Mouse (Mus musculus): ENCODE data around the gene Ccdc65. TPM values are rescaled to one million over a fixed set of nuclear protein-coding genes. Genes with fewer than 3 reads are reported as not detected.

Gene Ccdc65
- polyA plus RNA-seq, 1 experiment from 2014 or later, result 6.8 TPM

GRCm38 (mm10) chr15:98676940-98677728, 30.9 kb upstream of the Ccdc65 start, which contains the start of gene Rnd1:
Gene Rnd1 (minus strand): TSS chr15:98677461.
- peak; percentile 96 for ATAC-seq (ENCODE audit: low FRiP score, low read depth)
- H3K36me3 ChIP-seq, result no peaks in the 10 kb centered on the region
- no peak within 1 kb of the TSS; the same call in 1 of the 2 replicates for H3K27ac ChIP-seq (replicated peaks)
- peak within 1 kb of the TSS; percentile 53 for H3K4me3 ChIP-seq
- peaks cover 42% of the 10 kb centered on the region for H3K4me1 ChIP-seq (replicated peaks)
- no peaks in the 10 kb centered on the region for H3K27me3 ChIP-seq
- peak within 1 kb of the TSS; percentile 52 for H3K9ac ChIP-seq
- under 1% methylated on average over 37 of the region's 37 CpGs for WGBS
- peak within 1 kb of the TSS; percentile 98 for H3K4me2 ChIP-seq
- no peaks in the 10 kb centered on the region for H3K9me3 ChIP-seq

- no peaks in the 10 kb centered on the region for H3K9me3 ChIP-seq
- H3K27me3 ChIP-seq, result no peaks in the 10 kb centered on the region
- H3K9ac ChIP-seq, result no peak overlapping the region
- peak overlapping the region; percentile 98 for H3K4me2 ChIP-seq
- 72% methylated on average over 7 of the region's 7 CpGs for WGBS
- no peak overlapping the region for H3K4me3 ChIP-seq
- no peaks in the 10 kb centered on the region for H3K36me3 ChIP-seq
- H3K4me1 ChIP-seq (replicated peaks), result peaks cover 42% of the 10 kb centered on the region
- no peak overlapping the region for H3K27ac ChIP-seq (replicated peaks)
- ATAC-seq (ENCODE audit: low FRiP score, low read depth), result no peak
Observed at GRCm38 (mm10) chr15:98677977-98678376, 30.0 kb upstream of the Ccdc65 start.

DNA sequence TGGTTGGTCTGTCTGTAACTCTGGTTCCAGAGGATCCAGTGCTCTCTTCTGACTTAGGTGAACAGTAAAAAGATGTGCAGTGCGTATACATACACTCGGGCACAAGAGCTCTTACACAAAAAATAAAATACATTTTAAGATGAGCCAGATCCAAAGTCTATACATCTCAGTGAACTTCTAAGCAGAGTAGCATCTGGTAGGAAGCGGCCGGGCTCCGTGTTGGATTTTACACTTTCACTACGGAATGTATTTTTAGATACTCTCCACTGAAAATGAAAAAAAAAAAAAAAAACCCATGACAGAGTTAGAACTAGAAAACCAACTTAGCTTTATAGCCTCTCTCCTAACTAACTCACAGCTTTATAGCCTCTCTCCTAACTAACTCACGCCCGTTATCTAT, 27.3 kb upstream of the Ccdc65 start:
- no peaks in the 10 kb centered on the region for H3K9me3 ChIP-seq
- WGBS, result 88% methylated on average over 8 of the region's 8 CpGs
- no peak overlapping the region for H3K4me2 ChIP-seq
- H3K27ac ChIP-seq (replicated peaks), result no peak overlapping the region
- no peaks in the 10 kb centered on the region for H3K27me3 ChIP-seq
- no peak overlapping the region for H3K4me3 ChIP-seq
- no peak overlapping the region for H3K9ac ChIP-seq
- peaks cover 22% of the 10 kb centered on the region for H3K4me1 ChIP-seq (replicated peaks)
- no peak for ATAC-seq (ENCODE audit: low FRiP score, low read depth)
- no peaks in the 10 kb centered on the region for H3K36me3 ChIP-seq

DNA sequence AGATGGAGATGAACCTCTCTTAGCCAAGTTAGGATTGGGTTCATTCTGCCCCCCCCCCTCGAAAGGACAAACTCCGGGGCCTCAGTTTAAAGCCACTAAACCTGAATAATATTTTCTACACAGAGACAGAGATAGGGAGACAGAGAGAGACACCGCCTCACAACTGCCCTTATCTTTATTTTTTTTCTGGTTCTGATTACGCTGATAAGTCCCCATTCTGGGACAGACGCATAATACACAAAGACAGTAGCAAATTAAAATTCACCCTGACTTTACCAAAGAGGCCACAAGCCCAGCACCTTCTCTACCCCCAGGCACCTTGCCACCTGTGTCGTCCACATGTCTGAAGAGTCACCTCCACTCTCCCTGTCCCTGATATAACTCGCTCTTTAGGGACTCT, 26.4 kb upstream of the Ccdc65 start:
- WGBS, result 89% methylated on average over 7 of the region's 7 CpGs
- H3K27ac ChIP-seq (replicated peaks), result no peak overlapping the region
- no peaks in the 10 kb centered on the region for H3K27me3 ChIP-seq
- H3K9ac ChIP-seq, result no peak overlapping the region
- no peak overlapping the region for H3K4me2 ChIP-seq
- H3K4me1 ChIP-seq (replicated peaks), result peaks cover 12% of the 10 kb centered on the region
- no peak for ATAC-seq (ENCODE audit: low FRiP score, low read depth)
- no peak overlapping the region for H3K4me3 ChIP-seq
- no peaks in the 10 kb centered on the region for H3K9me3 ChIP-seq
- H3K36me3 ChIP-seq, result no peaks in the 10 kb centered on the region

DNA sequence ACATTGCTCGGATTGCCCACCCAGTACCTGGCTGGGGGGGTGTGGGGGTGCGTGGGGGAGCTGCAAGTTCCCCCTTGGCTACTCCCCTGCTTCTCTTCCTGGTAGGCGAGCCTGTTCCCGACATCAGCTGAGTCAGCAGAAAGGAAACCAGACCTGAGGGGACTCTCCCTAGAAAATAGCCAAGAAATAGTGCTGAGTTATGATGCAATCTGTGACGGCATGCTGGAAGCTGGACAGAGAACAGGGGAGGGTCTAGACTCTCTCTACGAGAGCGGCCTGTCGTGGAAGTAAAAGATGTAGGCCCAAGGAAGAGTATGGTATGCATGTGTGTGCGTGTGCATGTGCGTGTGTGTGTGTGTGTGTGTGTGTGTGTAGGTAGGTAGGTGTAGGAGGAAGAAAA, 24.8 kb upstream of the Ccdc65 start:
- H3K27ac ChIP-seq (replicated peaks), result no peak overlapping the region
- H3K4me2 ChIP-seq, result no peak overlapping the region
- H3K27me3 ChIP-seq, result no peaks in the 10 kb centered on the region
- no peaks in the 10 kb centered on the region for H3K36me3 ChIP-seq
- no peak overlapping the region for H3K9ac ChIP-seq
- no peaks in the 10 kb centered on the region for H3K4me1 ChIP-seq (replicated peaks)
- no peaks in the 10 kb centered on the region for H3K9me3 ChIP-seq
- no peak overlapping the region for H3K4me3 ChIP-seq
- ATAC-seq (ENCODE audit: low FRiP score, low read depth), result no peak
- WGBS, result 72% methylated on average over 10 of the region's 10 CpGs

DNA sequence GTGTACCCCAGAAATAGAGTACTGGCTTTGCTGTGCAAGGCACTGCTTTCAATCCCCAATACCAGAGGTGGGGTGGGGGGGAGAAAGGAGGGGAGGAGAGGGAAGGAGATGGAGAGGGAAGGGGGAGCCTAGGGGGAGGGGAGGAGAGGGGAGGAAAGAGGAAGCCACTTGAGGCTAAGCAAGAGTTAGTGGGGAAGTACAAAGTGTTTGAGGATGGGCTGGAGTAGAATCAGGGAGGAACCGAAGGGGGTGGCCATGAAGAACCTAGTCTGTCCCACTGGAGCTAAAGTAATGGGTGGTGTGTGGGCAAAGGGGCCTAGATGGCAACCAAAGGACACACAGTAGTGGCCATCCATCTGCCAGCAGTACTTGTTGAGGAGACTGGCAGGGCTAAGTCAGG, 24.3 kb upstream of the Ccdc65 start:
- H3K27ac ChIP-seq (replicated peaks), result no peak overlapping the region
- H3K9ac ChIP-seq, result no peak overlapping the region
- H3K36me3 ChIP-seq, result no peaks in the 10 kb centered on the region
- WGBS, result 89% methylated on average over 1 of the region's 1 CpGs
- no peak for ATAC-seq (ENCODE audit: low FRiP score, low read depth)
- no peaks in the 10 kb centered on the region for H3K27me3 ChIP-seq
- no peak overlapping the region for H3K4me3 ChIP-seq
- no peaks in the 10 kb centered on the region for H3K9me3 ChIP-seq
- H3K4me2 ChIP-seq, result no peak overlapping the region
- H3K4me1 ChIP-seq (replicated peaks), result no peaks in the 10 kb centered on the region

DNA sequence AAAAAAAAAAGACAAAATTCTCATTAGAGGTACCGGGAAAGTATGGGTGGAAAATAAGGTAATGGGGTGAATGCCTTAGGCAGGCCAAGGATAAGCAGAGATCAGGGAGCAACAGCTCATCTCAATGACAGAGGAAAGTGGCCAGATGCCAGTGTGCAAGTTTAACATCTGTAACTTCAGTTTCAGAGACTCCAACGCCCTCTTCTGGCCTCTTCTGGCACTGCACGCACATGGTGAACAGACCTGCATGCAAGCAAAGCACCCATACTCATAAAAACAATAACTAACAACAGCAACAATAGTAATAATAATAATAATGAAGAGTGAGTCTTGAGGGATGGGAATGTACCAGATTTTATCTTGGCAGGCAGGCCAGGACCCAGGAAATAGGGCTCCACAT, 22.1 kb upstream of the Ccdc65 start:
- H3K4me1 ChIP-seq (replicated peaks), result peaks cover 4% of the 10 kb centered on the region
- no peak overlapping the region for H3K9ac ChIP-seq
- no peaks in the 10 kb centered on the region for H3K27me3 ChIP-seq
- no peak overlapping the region for H3K27ac ChIP-seq (replicated peaks)
- H3K4me2 ChIP-seq, result no peak overlapping the region
- H3K9me3 ChIP-seq, result no peaks in the 10 kb centered on the region
- no peak overlapping the region for H3K4me3 ChIP-seq
- H3K36me3 ChIP-seq, result no peaks in the 10 kb centered on the region
- WGBS, result 74% methylated on average over 3 of the region's 3 CpGs
- no peak for ATAC-seq (ENCODE audit: low FRiP score, low read depth)

DNA sequence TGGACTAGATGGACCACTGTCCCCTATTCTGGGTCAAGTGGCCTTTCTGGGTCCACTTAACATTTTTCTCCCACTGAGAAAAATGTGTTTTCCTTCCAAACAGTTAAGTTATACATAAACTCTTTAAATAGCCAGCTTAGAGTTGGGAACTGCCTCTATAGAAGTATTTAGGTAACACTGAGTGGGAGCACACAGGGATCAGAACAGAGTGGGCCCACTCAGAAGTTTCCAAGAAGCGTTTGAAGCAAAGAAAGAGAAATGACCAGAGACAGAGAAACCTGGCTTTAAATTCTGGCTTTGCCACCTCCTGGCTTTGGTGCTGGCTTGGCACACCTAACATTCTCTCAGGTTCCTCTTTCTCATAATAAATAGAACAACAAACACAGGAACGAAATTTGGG, 18.3 kb upstream of the Ccdc65 start:
- Histone ChIP-seq H3K9ac (no peak overlapping the region), H3K27me3 (no peaks in the 10 kb centered on the region), H3K9me3 (no peaks in the 10 kb centered on the region), H3K4me3 (no peak overlapping the region), H3K4me1 (replicated peaks) (peaks cover 16% of the 10 kb centered on the region), H3K36me3 (no peaks in the 10 kb centered on the region), H3K4me2 (no peak overlapping the region), H3K27ac (replicated peaks) (no peak overlapping the region)
- no peak for ATAC-seq (ENCODE audit: low FRiP score, low read depth)
- WGBS, result 69% methylated on average over 2 of the region's 2 CpGs

- peak; percentile 27; the same call in 1 of the 2 replicates for ATAC-seq (ENCODE audit: low FRiP score, low read depth)
- no peak overlapping the region for H3K4me3 ChIP-seq
- WGBS, result 15% methylated on average over 7 of the region's 7 CpGs
- no peak overlapping the region; the same call in 1 of the 2 replicates for H3K27ac ChIP-seq (replicated peaks)
- peaks cover 16% of the 10 kb centered on the region for H3K4me1 ChIP-seq (replicated peaks)
- H3K36me3 ChIP-seq, result no peaks in the 10 kb centered on the region
- peak overlapping the region; percentile 11 for H3K4me2 ChIP-seq
- no peaks in the 10 kb centered on the region for H3K27me3 ChIP-seq
- H3K9me3 ChIP-seq, result no peaks in the 10 kb centered on the region
- H3K9ac ChIP-seq, result no peak overlapping the region
Observed at GRCm38 (mm10) chr15:98691486-98692147, 16.4 kb upstream of the Ccdc65 start.

- Histone ChIP-seq H3K4me3 (no peak overlapping the region), H3K9ac (no peak overlapping the region), H3K9me3 (no peaks in the 10 kb centered on the region), H3K4me2 (no peak overlapping the region), H3K4me1 (replicated peaks) (peaks cover 16% of the 10 kb centered on the region), H3K36me3 (no peaks in the 10 kb centered on the region), H3K27me3 (no peaks in the 10 kb centered on the region), H3K27ac (replicated peaks) (no peak overlapping the region)
- ATAC-seq (ENCODE audit: low FRiP score, low read depth), result no peak
- 54% methylated on average over 11 of the region's 11 CpGs for WGBS
Observed at GRCm38 (mm10) chr15:98692171-98692715, 15.8 kb upstream of the Ccdc65 start.

DNA sequence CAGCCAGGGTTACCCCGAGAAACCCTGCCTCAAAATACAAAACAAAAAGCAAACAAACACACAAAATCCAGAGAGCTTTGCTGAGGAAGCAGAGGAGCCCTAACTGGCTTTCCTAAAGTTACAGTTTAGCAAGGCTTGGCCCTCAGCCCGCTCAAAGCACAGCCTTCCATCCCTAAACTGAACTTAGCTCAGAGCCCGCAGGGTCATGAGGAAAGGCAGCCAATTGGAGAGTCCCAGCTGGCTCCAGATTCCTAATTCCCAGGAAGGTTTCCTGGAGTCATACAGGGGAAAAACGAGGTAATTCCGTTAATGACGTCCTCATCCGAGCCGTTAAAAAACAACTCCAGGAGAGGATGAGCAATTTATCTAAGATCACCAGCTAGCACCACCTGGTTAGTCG, 12.3 kb upstream of the Ccdc65 start:
- H3K27me3 ChIP-seq, result peaks cover 4% of the 10 kb centered on the region
- H3K36me3 ChIP-seq, result no peaks in the 10 kb centered on the region
- H3K4me1 ChIP-seq (replicated peaks), result peaks cover 30% of the 10 kb centered on the region
- no peak overlapping the region for H3K4me3 ChIP-seq
- no peak for ATAC-seq (ENCODE audit: low FRiP score, low read depth)
- H3K27ac ChIP-seq (replicated peaks), result no peak overlapping the region
- no peak overlapping the region for H3K4me2 ChIP-seq
- H3K9ac ChIP-seq, result no peak overlapping the region
- WGBS, result 56% methylated on average over 9 of the region's 9 CpGs
- no peaks in the 10 kb centered on the region for H3K9me3 ChIP-seq

GRCm38 (mm10) chr15:98696216-98696615, 11.8 kb upstream of the Ccdc65 start:
- peaks cover 25% of the 10 kb centered on the region for H3K4me1 ChIP-seq (replicated peaks)
- 45% methylated on average over 8 of the region's 8 CpGs for WGBS
- no peak for ATAC-seq (ENCODE audit: low FRiP score, low read depth)

More at GRCm38 (mm10) chr15:98696216-98696615, 11.8 kb upstream of the Ccdc65 start:
- H3K4me2 ChIP-seq, result no peak overlapping the region
- no peak overlapping the region for H3K4me3 ChIP-seq
- H3K9ac ChIP-seq, result no peak overlapping the region
- H3K9me3 ChIP-seq, result no peaks in the 10 kb centered on the region
- no peak overlapping the region for H3K27ac ChIP-seq (replicated peaks)
- no peaks in the 10 kb centered on the region for H3K36me3 ChIP-seq
- H3K27me3 ChIP-seq, result peaks cover 9% of the 10 kb centered on the region

Measured in hindbrain, embryonic 15.5 days (tissue).